8 mouse cellular contexts compared by ENCODE assay signal in genomic region chr2:165288315-165289031, GRCm38 (mm10). TPM values are rescaled to one million over a fixed set of nuclear protein-coding genes. Genes with fewer than 3 reads are reported as not detected.
DNase-seq lines count a peak whose midpoint lies in the region; ATAC-seq lines count a peak whose summit lies in the region.

No protein-coding gene starts in this region.

- H3K4me2 ChIP-seq in hindbrain, embryonic 15.5 days, result peak overlapping the region; percentile 97

- 44% methylated on average over 18 of the region's 18 CpGs for WGBS in hindbrain, embryonic 15.5 days

- peaks cover 30% of the 10 kb centered on the region for H3K36me3 ChIP-seq in hindbrain, embryonic 15.5 days

- H3K27me3 ChIP-seq in hindbrain, embryonic 15.5 days, result no peaks in the 10 kb centered on the region

- H3K4me1 ChIP-seq in hindbrain, embryonic 15.5 days (replicated peaks), result peaks cover 33% of the 10 kb centered on the region

- no peaks in the 10 kb centered on the region for H3K9me3 ChIP-seq in hindbrain, embryonic 15.5 days

- peak overlapping the region; percentile 80 for H3K9ac ChIP-seq in hindbrain, embryonic 15.5 days

- peak; percentile 85 for ATAC-seq in hindbrain, embryonic 15.5 days (ENCODE audit: low FRiP score, low read depth)

- peak overlapping the region; percentile 75 for H3K4me3 ChIP-seq in hindbrain, embryonic 15.5 days

- DNase-seq in MN1 (ENCODE audit: low spot score), result peak; percentile 67
- DNase-seq in cerebellum, adult 9-10 months, result peak; percentile 93
- DNase-seq in gastrocnemius, adult 18-20 months (ENCODE audit: low spot score), result peak; percentile 71
- peak; percentile 92 to 93 for DNase-seq in layer of hippocampus, postnatal 36 days
- DNase-seq in lung, postnatal 14 days, result peak; percentile 78
- DNase-seq in skeletal muscle tissue, adult 2 months (ENCODE audit: low read depth, low spot score), result peak; percentile 67
- no peak for DNase-seq in thymus, postnatal 14 days

- peak overlapping the region; percentile 90 for H3K27ac ChIP-seq in hindbrain, embryonic 15.5 days (replicated peaks)

RNA-seq across cellular contexts. Expression of gene Slc35c2, which starts 0.8 kb away (rescaled TPM):
- 10 to 100 TPM; 19.4 to 20.0 TPM for total RNA-seq in gastrocnemius, adult 18-20 months (2021)
- polyA plus RNA-seq in hindbrain, embryonic 15.5 days (2015; fragmentation: Nextera tagmentation; extraction: Ambion mirVana), result 69.2 and 72.5 TPM in 2 replicates
- 10 to 100 TPM; 94.0 to 98.4 TPM for total RNA-seq in layer of hippocampus, postnatal 36 days (2021)

RNA-seq across cellular contexts. Expression of gene Elmo2, which starts 37.8 kb away (rescaled TPM):
- total RNA-seq in gastrocnemius, adult 18-20 months (2021), result 10 to 100 TPM; 12.4 TPM
- 94.3 and 101 TPM in 2 replicates for polyA plus RNA-seq in hindbrain, embryonic 15.5 days (2015; fragmentation: Nextera tagmentation; extraction: Ambion mirVana)
- total RNA-seq in layer of hippocampus, postnatal 36 days (2021), result 100 to 1,000 TPM; 179 to 195 TPM

RNA-seq across cellular contexts. Expression of gene Cdh22, which starts 53.8 kb away (rescaled TPM):
- total RNA-seq in gastrocnemius, adult 18-20 months (2021), result 1 to 10 TPM; 1.1 to 1.3 TPM
- polyA plus RNA-seq in hindbrain, embryonic 15.5 days (2015; fragmentation: Nextera tagmentation; extraction: Ambion mirVana), result 16.4 and 16.6 TPM in 2 replicates
- total RNA-seq in layer of hippocampus, postnatal 36 days (2021), result 10 to 100 TPM; 12.9 to 13.1 TPM

Comparison
In these comparisons a context has a peak if more than half of its experiments do, and no peak if none do; other contexts are left out.
1. RNA of gene Slc35c2, which starts 0.8 kb away (total RNA-seq): 94.0 to 98.4 TPM in layer of hippocampus, postnatal 36 days; 19.4 to 20.0 TPM in gastrocnemius, adult 18-20 months; every median in the first group is over 4 times any median in the second.
2. RNA of gene Elmo2, which starts 37.8 kb away (total RNA-seq): 179 to 195 TPM in layer of hippocampus, postnatal 36 days; 12.4 TPM in gastrocnemius, adult 18-20 months; every median in the first group is over 10 times any median in the second.
3. RNA of gene Cdh22, which starts 53.8 kb away (total RNA-seq): 12.9 to 13.1 TPM in layer of hippocampus, postnatal 36 days; 1.1 to 1.3 TPM in gastrocnemius, adult 18-20 months; every median in the first group is over 4 times any median in the second.